Mouse (Mus musculus) thymus, adult 2 months (tissue): Measurements from ENCODE around the gene Btbd11. TPM values are rescaled to one million over a fixed set of nuclear protein-coding genes. Genes with fewer than 3 reads are reported as not detected.
A peak's percentile ranks its signal among the peaks of the same experiment; 100 is the strongest.

Source experiments
- DNase-seq: peaks from one replicate; pipeline ENCODE4 v3.0.0; 2021
- H3K27ac ChIP-seq: fragments of 200-500 bp; 2 replicates; pipeline ENCODE4 v1.5.1; 2012; ENCODE audit warnings: low read length, control low read depth; ENCODE audit not compliant: control insufficient read depth, insufficient read depth
- H3K27me3 ChIP-seq: fragments of 200-500 bp; 2 replicates; pipeline ENCODE4 v1.6.1; 2012; ENCODE audit warnings: mild to moderate bottlenecking, low read length, moderate library complexity, mixed read lengths; ENCODE audit not compliant: control insufficient read depth, insufficient read depth
- H3K36me3 ChIP-seq: fragments of 200-500 bp; 2 replicates; pipeline ENCODE4 v1.6.1; 2012; ENCODE audit warnings: mild to moderate bottlenecking, low read length, moderate library complexity; ENCODE audit not compliant: control insufficient read depth, insufficient read depth
- H3K4me1 ChIP-seq: fragments of 200-500 bp; replicated peaks from 2 replicates; pipeline ENCODE4 v1.6.1; 2012; ENCODE audit warnings: low read length; ENCODE audit not compliant: control insufficient read depth, insufficient read depth
- H3K4me3 ChIP-seq: fragments of 200-500 bp; 2 replicates; pipeline ENCODE4 v1.5.1; 2012; ENCODE audit warnings: mild to moderate bottlenecking, low read length, control low read depth, moderate library complexity; ENCODE audit not compliant: control insufficient read depth, insufficient read depth
- CTCF ChIP-seq: fragments of 200-500 bp; IDR thresholded peaks from 2 replicates; pipeline ENCODE4 v1.5.1; 2012; ENCODE audit warnings: mild to moderate bottlenecking, control low read depth, low read length, moderate library complexity, borderline replicate concordance; ENCODE audit not compliant: control insufficient read depth, poor library complexity, insufficient read depth; ENCODE audit errors: extremely low read depth
- POLR2A ChIP-seq: fragments of 200-500 bp; IDR thresholded peaks from 2 replicates; pipeline ENCODE4 v1.6.1; 2012; ENCODE audit warnings: mild to moderate bottlenecking, low read length, control low read depth, moderate library complexity; ENCODE audit not compliant: control insufficient read depth, poor library complexity, insufficient read depth; ENCODE audit errors: extremely low read depth
- WGBS: fragments of 180-500 bp; shearing (Covaris S2); methylation state at CpG from one replicate; pipeline ENCODE4 v1.1.7; 2018; 5-methylcytosine and 5-hydroxymethylcytosine counted together
- polyA plus RNA-seq: library from polyadenylated mRNA; depleted of rRNA; stranded (reverse); fragments of >200 nt; gene quantifications from 2 replicates; pipeline ENCODE4 v1.2.3, GENCODE M21; 2012

Btbd11 gene
- polyA plus RNA-seq, 1 experiment, result 32.3 TPM

- no peak for DNase-seq
- WGBS, result 54% methylated on average over 15 of the region's 15 CpGs
- no peaks in the 10 kb centered on the region for H3K36me3 ChIP-seq
- H3K4me3 ChIP-seq, result no peak overlapping the region
- TF ChIP-seq POLR2A (no peak), CTCF (no peak)
- no peak overlapping the region for H3K27ac ChIP-seq
- H3K4me1 ChIP-seq, result no peaks in the 10 kb centered on the region; the same call in 1 of the 2 replicates
- H3K27me3 ChIP-seq, result no peaks in the 10 kb centered on the region
Measured at GRCm38 (mm10) chr10:85420851-85421628, 34.4 kb downstream of the Btbd11 start.

- WGBS, result 82% methylated on average over 4 of the region's 4 CpGs
- Histone ChIP-seq H3K27me3 (no peaks in the 10 kb centered on the region), H3K36me3 (no peaks in the 10 kb centered on the region), H3K27ac (no peak overlapping the region), H3K4me3 (no peak overlapping the region), H3K4me1 (no peaks in the 10 kb centered on the region; the same call in 1 of the 2 replicates)
- no peak for DNase-seq
- TF ChIP-seq POLR2A (no peak), CTCF (no peak)
Measured at GRCm38 (mm10) chr10:85421629-85422012, 35.0 kb downstream of the Btbd11 start.

GRCm38 (mm10) chr10:85425756-85426155 lies 39.1 kb downstream of the Btbd11 start:
- Histone ChIP-seq H3K4me1 (no peaks in the 10 kb centered on the region; the same call in 1 of the 2 replicates), H3K4me3 (no peak overlapping the region), H3K27ac (no peak overlapping the region), H3K36me3 (no peaks in the 10 kb centered on the region), H3K27me3 (no peaks in the 10 kb centered on the region)
- WGBS, result 90% methylated on average over 2 of the region's 2 CpGs
- DNase-seq, result no peak
- TF ChIP-seq CTCF (no peak), POLR2A (no peak)

GRCm38 (mm10) chr10:85437217-85437616 lies 50.6 kb downstream of the Btbd11 start:
- WGBS, result 83% methylated on average over 3 of the region's 3 CpGs
- TF ChIP-seq CTCF, result no peak
- no peak for TF ChIP-seq POLR2A

GRCm38 (mm10) chr10:85443371-85443770 lies 56.8 kb downstream of the Btbd11 start:
- Histone ChIP-seq H3K27ac (no peak overlapping the region), H3K4me3 (no peak overlapping the region), H3K36me3 (no peaks in the 10 kb centered on the region), H3K4me1 (no peaks in the 10 kb centered on the region), H3K27me3 (no peaks in the 10 kb centered on the region)
- no peak for TF ChIP-seq POLR2A
- no peak for TF ChIP-seq CTCF
- WGBS, result 92% methylated on average over 3 of the region's 3 CpGs
- DNase-seq, result no peak

More at GRCm38 (mm10) chr10:85437217-85437616, 50.6 kb downstream of the Btbd11 start:
- Histone ChIP-seq H3K4me3 (no peak overlapping the region), H3K27me3 (no peaks in the 10 kb centered on the region), H3K4me1 (no peaks in the 10 kb centered on the region), H3K36me3 (no peaks in the 10 kb centered on the region), H3K27ac (no peak overlapping the region)
- peak; percentile 9 for DNase-seq

- Histone ChIP-seq H3K4me1 (no peaks in the 10 kb centered on the region), H3K27ac (no peak overlapping the region), H3K4me3 (no peak overlapping the region), H3K36me3 (no peaks in the 10 kb centered on the region), H3K27me3 (no peaks in the 10 kb centered on the region)
- TF ChIP-seq POLR2A, result no peak
- TF ChIP-seq CTCF, result no peak
- no peak for DNase-seq
- WGBS, result 98% methylated on average over 3 of the region's 3 CpGs
Measured at GRCm38 (mm10) chr10:85445891-85446290, 59.3 kb downstream of the Btbd11 start.

- DNase-seq, result no peak
- no peaks in the 10 kb centered on the region for H3K4me1 ChIP-seq
- no peak overlapping the region for H3K4me3 ChIP-seq
- H3K36me3 ChIP-seq, result no peaks in the 10 kb centered on the region
- H3K27ac ChIP-seq, result no peak overlapping the region
- 95% methylated on average over 1 of the region's 1 CpGs for WGBS
- TF ChIP-seq CTCF, result no peak
- TF ChIP-seq POLR2A, result no peak
- no peaks in the 10 kb centered on the region for H3K27me3 ChIP-seq
Measured at GRCm38 (mm10) chr10:85446700-85447099, 60.1 kb downstream of the Btbd11 start.
